Mouse (Mus musculus) embryonic facial prominence, embryonic 11.5 days (tissue): ENCODE data around the gene Arhgef2. TPM values are rescaled to one million over a fixed set of nuclear protein-coding genes. Genes with fewer than 3 reads are reported as not detected.

Experiments
- ATAC-seq: fragments of 200-750 bp; cut with Nextera tagmentation; replicated peaks from 2 replicates; pipeline ENCODE4 v1.8.0; 2017; ENCODE audit warnings: low read depth; ENCODE audit not compliant: insufficient number of reproducible peaks, low FRiP score, low TSS enrichment
- DNase-seq: peaks from one replicate; pipeline ENCODE4 v3.0.0-alpha.2; 2015; ENCODE audit warnings: low spot score
- H3K27ac ChIP-seq: fragments of 300-500 bp; sonication (generic); replicated peaks from 2 replicates; pipeline ENCODE4 v1.5.1; 2014; ENCODE audit warnings: mild to moderate bottlenecking, low read depth, low read length, control low read depth
- H3K27me3 ChIP-seq: fragments of 300-500 bp; sonication (generic); 2 replicates; pipeline ENCODE4 v1.6.1; 2014; ENCODE audit warnings: mild to moderate bottlenecking, low read length, moderate library complexity, mixed read lengths; ENCODE audit not compliant: control insufficient read depth, insufficient read depth
- H3K36me3 ChIP-seq: fragments of 300-500 bp; sonication (generic); replicated peaks from 2 replicates; pipeline ENCODE4 v1.6.1; 2014; ENCODE audit warnings: low read depth, mild to moderate bottlenecking, low read length, moderate library complexity, mixed read lengths; ENCODE audit not compliant: control insufficient read depth, insufficient read depth
- H3K4me1 ChIP-seq: fragments of 300-500 bp; sonication (generic); 2 replicates; pipeline ENCODE4 v1.6.1; 2014; ENCODE audit warnings: low read length, mixed read lengths; ENCODE audit not compliant: control insufficient read depth, insufficient read depth
- H3K4me2 ChIP-seq: fragments of 300-500 bp; sonication (generic); 2 replicates; pipeline ENCODE4 v1.6.1; 2014; ENCODE audit warnings: low read depth, mild to moderate bottlenecking, control low read depth, low read length, moderate library complexity
- H3K4me3 ChIP-seq: fragments of 300-500 bp; sonication (generic); 2 replicates; pipeline ENCODE4 v1.5.1; 2014; ENCODE audit warnings: low read depth, low read length, control low read depth
- H3K9ac ChIP-seq: fragments of 300-500 bp; sonication (generic); replicated peaks from 2 replicates; pipeline ENCODE4 v1.6.1; 2014; ENCODE audit warnings: mild to moderate bottlenecking, control low read depth, low read length
- H3K9me3 ChIP-seq: fragments of 300-500 bp; sonication (generic); replicated peaks from 2 replicates; pipeline ENCODE4 v1.6.1; 2016; ENCODE audit warnings: mild to moderate bottlenecking, low read length, inconsistent platforms, mixed read lengths; ENCODE audit not compliant: control insufficient read depth
- WGBS: fragments of 180-500 bp; shearing (Covaris S2); extraction: QIAGEN DNeasy Blood & Tissue Kit; methylation state at CpG from one replicate; pipeline ENCODE4 v1.1.7; 2014; 5-methylcytosine and 5-hydroxymethylcytosine counted together
- polyA plus RNA-seq: library from polyadenylated mRNA; unstranded; fragments of >200 nt; fragmentation: Nextera tagmentation; extraction: Ambion mirVana; gene quantifications from 2 replicates; pipeline ENCODE4 v1.2.1, GENCODE M21; 2014

Gene Arhgef2
- polyA plus RNA-seq, 1 experiment from 2014 or later: 82.2 TPM

DNA sequence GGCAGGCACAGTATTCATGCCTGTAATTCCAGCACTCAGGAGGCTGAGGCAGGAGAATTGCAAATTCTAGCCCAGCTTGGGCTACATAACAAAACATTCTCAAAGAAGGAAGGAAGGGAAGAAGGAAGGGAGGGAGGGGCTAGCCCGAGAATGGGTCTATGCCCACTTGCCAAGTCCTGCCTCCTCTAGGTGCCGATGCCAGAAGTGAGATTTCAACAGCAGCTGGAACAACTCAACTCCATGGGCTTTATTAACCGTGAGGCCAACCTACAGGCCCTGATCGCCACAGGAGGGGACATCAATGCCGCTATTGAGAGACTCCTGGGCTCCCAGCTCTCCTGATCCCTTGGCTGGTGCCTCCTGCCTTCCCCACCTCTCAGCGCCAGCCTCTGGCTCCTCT, 37.9 kb upstream of the Arhgef2 start:
- H3K27me3 ChIP-seq: no peaks in the 10 kb centered on the region
- WGBS: 94% methylated on average over 6 of the region's 6 CpGs
- no peak overlapping the region for H3K4me3 ChIP-seq
- no peak overlapping the region for H3K27ac ChIP-seq
- no peaks in the 10 kb centered on the region for H3K9me3 ChIP-seq
- DNase-seq: no peak
- no peak for ATAC-seq
- no peak overlapping the region for H3K4me2 ChIP-seq
- H3K9ac ChIP-seq: no peak overlapping the region
- H3K4me1 ChIP-seq: no peaks in the 10 kb centered on the region
- H3K36me3 ChIP-seq: peaks cover 34% of the 10 kb centered on the region

DNA sequence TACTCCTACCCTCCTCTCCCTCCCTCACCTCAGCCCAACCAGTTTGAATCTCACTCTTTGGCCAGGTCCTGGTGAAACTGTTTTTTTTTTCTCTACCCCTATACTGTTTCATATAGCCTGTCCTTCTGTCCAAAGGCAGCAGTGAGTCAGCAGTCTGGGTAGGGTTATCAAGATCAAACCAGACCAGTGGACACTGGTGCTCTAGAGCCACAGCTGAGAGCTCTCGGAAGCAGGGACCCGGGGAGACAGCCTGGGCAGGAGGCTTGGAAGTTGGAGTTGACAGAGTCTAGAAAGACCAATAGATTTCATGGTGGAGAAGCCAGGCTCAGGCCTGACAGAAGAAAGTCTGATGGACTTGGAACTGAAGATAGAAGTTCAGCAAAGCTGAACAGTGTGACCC, 37.2 kb upstream of the Arhgef2 start:
- Histone ChIP-seq H3K9ac (no peak overlapping the region), H3K36me3 (peaks cover 34% of the 10 kb centered on the region), H3K27ac (no peak overlapping the region), H3K27me3 (no peaks in the 10 kb centered on the region), H3K4me2 (no peak overlapping the region), H3K9me3 (no peaks in the 10 kb centered on the region), H3K4me1 (no peaks in the 10 kb centered on the region), H3K4me3 (no peak overlapping the region)
- ATAC-seq (no peak), DNase-seq (no peak)
- WGBS: 92% methylated on average over 2 of the region's 2 CpGs

DNA sequence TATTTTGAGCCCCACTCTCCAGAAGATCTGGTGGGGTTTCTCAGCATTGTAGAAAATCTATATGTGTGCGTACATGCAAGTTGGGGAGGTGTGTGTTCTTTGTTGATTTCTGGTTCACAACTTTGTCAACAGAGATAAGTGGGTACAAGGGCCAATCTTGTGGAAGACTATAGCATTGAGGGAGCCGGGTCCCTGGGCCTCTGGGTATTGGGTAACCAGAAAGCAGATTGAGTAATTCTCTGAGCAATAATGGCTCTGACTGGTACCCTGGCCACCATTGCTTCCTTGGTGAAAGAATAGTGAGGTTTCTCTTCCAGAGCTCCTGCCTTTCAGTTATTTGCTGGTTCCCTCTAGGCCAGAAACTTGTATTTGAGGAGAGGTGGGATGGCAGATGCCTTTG, 36.7 kb upstream of the Arhgef2 start:
- peaks cover 32% of the 10 kb centered on the region for H3K36me3 ChIP-seq

DNA sequence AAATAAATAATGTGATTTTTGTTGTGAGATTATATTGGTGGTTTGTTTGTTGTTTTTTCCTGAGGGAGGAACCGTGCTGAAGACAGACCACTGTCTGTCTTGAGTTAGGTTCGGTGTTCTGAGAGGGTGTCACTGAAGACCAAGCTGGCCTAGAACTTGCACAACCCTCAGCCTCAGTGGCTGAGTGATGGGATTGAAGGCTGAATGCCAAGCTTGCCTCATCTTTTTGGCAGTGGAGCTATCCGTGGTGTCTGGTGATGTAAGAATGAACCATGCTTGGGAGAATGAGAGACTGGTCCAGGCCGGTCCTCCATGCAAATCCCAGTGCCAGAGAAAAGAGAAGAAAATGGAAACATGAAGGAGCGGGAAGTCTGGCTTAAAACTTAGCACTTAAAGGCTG, 36.1 kb upstream of the Arhgef2 start:
- H3K4me1 ChIP-seq: no peaks in the 10 kb centered on the region
- H3K36me3 ChIP-seq: peaks cover 28% of the 10 kb centered on the region
- no peaks in the 10 kb centered on the region for H3K9me3 ChIP-seq
- H3K27ac ChIP-seq: no peak overlapping the region
- WGBS: 94% methylated on average over 5 of the region's 5 CpGs
- no peak overlapping the region for H3K4me3 ChIP-seq
- DNase-seq (no peak), ATAC-seq (no peak)
- no peaks in the 10 kb centered on the region for H3K27me3 ChIP-seq
- H3K9ac ChIP-seq: no peak overlapping the region
- H3K4me2 ChIP-seq: no peak overlapping the region

More for the DNA sequence above, 36.7 kb upstream of the Arhgef2 start:
- WGBS: 95% methylated on average over 2 of the region's 2 CpGs
- Histone ChIP-seq H3K4me1 (no peaks in the 10 kb centered on the region), H3K27me3 (no peaks in the 10 kb centered on the region), H3K9ac (no peak overlapping the region), H3K27ac (no peak overlapping the region), H3K4me3 (no peak overlapping the region), H3K4me2 (no peak overlapping the region), H3K9me3 (no peaks in the 10 kb centered on the region)
- DNase-seq: no peak
- no peak for ATAC-seq

DNA sequence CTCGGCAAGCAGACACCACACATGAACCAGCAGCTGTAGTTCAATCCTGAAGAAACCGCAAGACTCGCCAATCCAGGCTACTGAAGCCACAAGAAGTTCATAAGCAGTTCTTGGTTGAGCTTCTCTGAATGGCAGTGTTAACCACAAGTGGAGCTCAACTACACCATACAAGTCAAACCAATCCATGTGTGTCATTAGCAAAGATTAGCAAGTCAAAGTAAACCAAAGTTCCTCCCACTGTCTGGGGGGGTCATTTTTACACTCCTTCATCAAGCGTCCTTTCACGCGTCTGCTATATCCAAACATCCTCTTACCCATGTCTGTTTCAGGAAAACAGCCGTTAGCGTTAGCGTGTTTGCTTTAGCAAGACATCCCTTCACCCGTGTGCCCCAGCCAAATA, 35.4 kb upstream of the Arhgef2 start:
- H3K9ac ChIP-seq: no peak overlapping the region
- peaks cover 23% of the 10 kb centered on the region for H3K36me3 ChIP-seq
- ATAC-seq: no peak

DNA sequence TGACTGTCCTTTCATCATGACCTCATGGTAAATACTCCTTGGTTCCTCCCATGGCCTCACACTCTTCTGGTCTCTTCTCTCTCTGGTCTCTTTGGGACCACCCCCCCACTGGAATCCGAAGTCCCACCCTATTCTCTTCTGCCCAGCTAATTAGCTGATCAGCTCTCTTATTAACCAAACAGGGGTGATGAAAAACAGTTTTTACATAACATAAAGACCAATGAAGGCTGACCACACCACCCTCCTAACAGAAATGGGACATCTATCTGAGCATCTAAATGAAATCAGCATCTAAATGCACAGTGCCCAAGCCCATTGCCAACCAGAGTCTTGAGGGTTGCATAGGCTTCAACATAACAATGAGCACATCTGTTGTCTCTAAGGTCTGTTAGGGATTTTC, 33.9 kb upstream of the Arhgef2 start:
- Histone ChIP-seq H3K9ac (no peak overlapping the region), H3K36me3 (peaks cover 9% of the 10 kb centered on the region), H3K4me2 (no peak overlapping the region), H3K9me3 (no peaks in the 10 kb centered on the region), H3K27ac (no peak overlapping the region), H3K4me3 (no peak overlapping the region), H3K27me3 (no peaks in the 10 kb centered on the region), H3K4me1 (no peaks in the 10 kb centered on the region)
- ATAC-seq (no peak), DNase-seq (no peak)
- WGBS: 74% methylated on average over 1 of the region's 1 CpGs

More for the DNA sequence above, 35.4 kb upstream of the Arhgef2 start:
- Histone ChIP-seq H3K27ac (no peak overlapping the region), H3K9me3 (no peaks in the 10 kb centered on the region), H3K4me1 (no peaks in the 10 kb centered on the region), H3K4me3 (no peak overlapping the region), H3K27me3 (no peaks in the 10 kb centered on the region), H3K4me2 (no peak overlapping the region)
- DNase-seq: no peak
- 96% methylated on average over 10 of the region's 10 CpGs for WGBS

DNA sequence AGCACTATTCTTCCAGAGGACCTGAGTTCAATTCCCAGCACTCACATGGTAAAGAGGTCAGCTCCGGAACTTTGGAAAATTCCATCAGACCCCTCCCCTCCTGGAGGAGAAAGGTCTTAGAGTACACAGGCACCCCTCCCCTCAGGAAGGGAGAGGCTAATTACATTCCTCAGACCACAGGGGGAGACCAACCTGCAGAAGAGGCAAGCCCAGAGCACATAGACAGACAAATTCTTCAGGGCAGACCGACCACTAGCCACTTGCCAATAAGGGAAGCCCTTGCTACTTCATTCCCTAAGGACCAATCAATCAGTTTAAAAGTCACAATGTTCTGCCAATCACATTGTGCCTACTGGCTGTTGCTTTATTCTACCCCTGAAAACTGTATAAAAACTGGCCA, 32.9 kb upstream of the Arhgef2 start:
- H3K4me3 ChIP-seq: no peak overlapping the region

DNA sequence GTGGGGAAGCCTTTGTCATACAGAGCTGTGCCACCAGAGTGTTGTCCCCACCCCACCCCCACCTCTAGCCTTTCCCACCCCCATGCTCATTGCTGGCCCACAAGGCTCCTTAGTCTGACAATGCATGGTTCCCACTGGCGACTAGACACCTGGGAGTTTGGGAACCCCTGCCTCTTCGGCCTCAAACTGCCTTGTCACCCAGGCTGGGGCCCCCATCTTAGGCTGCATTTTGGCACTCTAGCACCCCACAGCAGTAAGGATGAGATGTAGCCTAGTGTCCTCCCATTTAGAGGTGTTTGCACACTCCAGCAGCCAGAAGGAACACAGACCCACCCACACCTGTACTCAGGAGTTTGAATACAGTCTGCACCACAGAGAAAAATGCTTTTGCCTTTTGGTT, 32.0 kb upstream of the Arhgef2 start:
- H3K4me3 ChIP-seq: no peak overlapping the region
- no peaks in the 10 kb centered on the region for H3K4me1 ChIP-seq
- no peaks in the 10 kb centered on the region for H3K9me3 ChIP-seq
- no peak overlapping the region for H3K9ac ChIP-seq
- no peaks in the 10 kb centered on the region for H3K27me3 ChIP-seq
- H3K27ac ChIP-seq: no peak overlapping the region
- H3K36me3 ChIP-seq: no peaks in the 10 kb centered on the region
- 86% methylated on average over 2 of the region's 2 CpGs for WGBS
- no peak for DNase-seq
- no peak for ATAC-seq
- H3K4me2 ChIP-seq: no peak overlapping the region

More for the DNA sequence above, 32.9 kb upstream of the Arhgef2 start:
- H3K4me2 ChIP-seq: no peak overlapping the region
- H3K4me1 ChIP-seq: no peaks in the 10 kb centered on the region
- H3K36me3 ChIP-seq: peaks cover 4% of the 10 kb centered on the region; the same call in 1 of the 2 replicates
- no peak overlapping the region for H3K27ac ChIP-seq
- no peak overlapping the region for H3K9ac ChIP-seq
- no peaks in the 10 kb centered on the region for H3K9me3 ChIP-seq
- H3K27me3 ChIP-seq: no peaks in the 10 kb centered on the region
- 78% methylated on average over 2 of the region's 2 CpGs for WGBS
- ATAC-seq (no peak), DNase-seq (no peak)
